Mouse (Mus musculus) liver, embryonic 14 days (tissue): ENCODE results near the gene Slc25a36. TPM values are rescaled to one million over a fixed set of nuclear protein-coding genes. Genes with fewer than 3 reads are reported as not detected.

Experiments
- polyA plus RNA-seq: library from polyadenylated mRNA; depleted of rRNA; stranded (reverse); fragments of >200 nt; gene quantifications from 2 replicates; pipeline ENCODE4 v1.2.3, GENCODE M21; 2012; rRNA removed

The Slc25a36 gene
- polyA plus RNA-seq = 7.6 and 8.0 TPM in 2 replicates

DNA sequence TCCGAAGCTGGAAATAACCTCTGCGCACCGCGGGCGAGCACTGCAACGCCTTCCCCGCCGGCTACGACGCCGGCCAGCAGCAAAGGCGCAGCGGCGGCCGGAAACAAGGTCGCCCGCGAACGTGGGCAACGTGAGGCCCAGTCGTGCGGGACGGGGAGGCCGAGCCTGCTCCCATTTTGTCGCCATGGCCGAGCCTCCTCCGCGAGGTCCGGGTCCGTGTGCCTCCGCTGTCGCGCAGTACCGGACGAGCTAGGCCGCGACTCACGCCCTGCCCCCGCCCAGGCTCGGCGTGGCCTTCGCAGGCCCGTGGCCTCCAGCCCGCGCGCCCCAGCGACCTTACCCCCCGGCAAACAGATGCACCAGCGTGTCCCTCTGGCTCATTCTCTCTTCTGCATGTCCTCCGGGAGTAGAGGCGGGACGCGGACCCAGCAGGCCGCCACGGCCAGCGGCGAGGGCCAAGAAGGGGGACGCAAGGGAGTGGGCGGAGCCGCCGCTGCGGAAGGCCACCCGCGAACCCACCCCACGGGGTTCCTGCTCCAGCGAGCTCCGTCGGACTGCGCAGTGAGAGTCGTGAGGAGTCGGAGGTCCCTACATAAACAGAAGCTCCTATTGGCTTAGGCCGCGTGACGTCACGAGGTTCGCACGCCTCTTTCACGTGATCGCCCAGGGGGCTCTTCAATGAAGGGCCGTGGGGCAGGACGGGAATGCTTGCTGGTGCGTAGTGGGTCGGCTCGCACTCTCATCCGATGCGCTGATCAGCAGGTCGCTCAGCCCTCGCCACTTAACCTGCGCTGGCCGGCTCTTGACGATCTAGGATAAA is at the start of gene Slc25a36:
Gene Slc25a36 (minus strand): TSS at position 587 of the 820 bp plus-strand sequence.

Other genes with a start within 250 kb of the Slc25a36 start
- gene Pxylp1, start 218.5 kb downstream of the Slc25a36 start, polyA plus RNA-seq = 1.2 and 1.6 TPM in 2 replicates
- 0.23 and 0.25 TPM in 2 replicates for gene Spsb4, start 92.3 kb downstream of the Slc25a36 start, polyA plus RNA-seq